ENCODE assay signal across 25 mouse cellular contexts in genomic region chr12:41621341-41621740, GRCm38 (mm10).
DNase-seq lines count a peak whose midpoint lies in the region; ATAC-seq and TF ChIP-seq lines count a peak whose summit lies in the region.
"Had no signal": no experiment of that assay in that cellular context is flagged by ENCODE, and none has a peak within 500 bp of the region (broad histone marks: within the 10 kb centered on the region; RNA-seq: fewer than 3 reads in every experiment).

No protein-coding gene starts in this region.

- no peaks in the 10 kb centered on the region for H3K27me3 ChIP-seq in forebrain, postnatal 0 days (ENCODE audit: insufficient read depth, low read length)
- no peaks in the 10 kb centered on the region for H3K27me3 ChIP-seq in forebrain, embryonic 15.5 days
- H3K27me3 ChIP-seq in hindbrain, embryonic 11.5 days (ENCODE audit: control insufficient read depth, insufficient read depth, low read length): no peaks in the 10 kb centered on the region
- H3K27me3 ChIP-seq in heart, adult 2 months (ENCODE audit: control insufficient read depth, insufficient read depth, low read length): no peaks in the 10 kb centered on the region
- H3K27me3 ChIP-seq: kidney, embryonic 15.5 days; limb, embryonic 12.5 days; liver, embryonic 13.5 days; midbrain, embryonic 15.5 days; neural tube, embryonic 15.5 days; stomach, embryonic 15.5 days had no signal

- H3K9me3 ChIP-seq in forebrain, postnatal 0 days (ENCODE audit: low read length): no peaks in the 10 kb centered on the region
- H3K9me3 ChIP-seq in forebrain, embryonic 15.5 days: no peaks in the 10 kb centered on the region
- no peaks in the 10 kb centered on the region for H3K9me3 ChIP-seq in hindbrain, embryonic 11.5 days (ENCODE audit: control insufficient read depth, low read length)
- H3K9me3 ChIP-seq: forebrain, embryonic 10.5 days; kidney, embryonic 15.5 days; limb, embryonic 12.5 days; liver, embryonic 13.5 days; midbrain, embryonic 15.5 days; neural tube, embryonic 15.5 days; stomach, embryonic 15.5 days had no signal

- TF ChIP-seq EP300 in heart, adult 2 months (IDR thresholded peaks at IDR 0.05; ENCODE audit: insufficient read depth, low read depth, low read length): no peak

- WGBS in forebrain, postnatal 0 days: 73% methylated on average over 6 of the region's 6 CpGs
- 81% methylated on average over 6 of the region's 6 CpGs for WGBS in forebrain, embryonic 15.5 days
- WGBS in hindbrain, embryonic 11.5 days: 85% methylated on average over 6 of the region's 6 CpGs
- 72% methylated on average over 6 of the region's 6 CpGs for WGBS in heart, adult 2 months

- no peak for TF ChIP-seq POLR2A in heart, adult 2 months (IDR thresholded peaks at IDR 0.05; ENCODE audit: insufficient read depth, low read depth, low read length)

- TF ChIP-seq CTCF in forebrain, postnatal 0 days (IDR thresholded peaks at IDR 0.05; ENCODE audit: low read depth): no peak
- TF ChIP-seq CTCF in heart, adult 2 months (IDR thresholded peaks at IDR 0.05): no peak

- intact Hi-C loops in heart, adult 2 months (cut with DNase I): no loop called here

- no peaks in the 10 kb centered on the region for H3K79me2 ChIP-seq in heart, adult 2 months (replicated peaks; ENCODE audit: control insufficient read depth, insufficient read depth, low read length)

- ATAC-seq in forebrain, postnatal 0 days: peak; percentile 42; the same call in 1 of the 2 replicates
- ATAC-seq in forebrain, embryonic 15.5 days (replicated peaks): no peak
- no peak for ATAC-seq in hindbrain, embryonic 11.5 days (ENCODE audit: low FRiP score)
- ATAC-seq: hindbrain, embryonic 16.5 days; intestine, postnatal 0 days; midbrain, embryonic 15.5 days had no signal

- H3K4me2 ChIP-seq in forebrain, postnatal 0 days (ENCODE audit: low read depth): no peak overlapping the region
- no peak overlapping the region for H3K4me2 ChIP-seq in forebrain, embryonic 15.5 days (replicated peaks)
- H3K4me2 ChIP-seq in hindbrain, embryonic 11.5 days (replicated peaks; ENCODE audit: low read depth, low read length): no peak overlapping the region
- H3K4me2 ChIP-seq: kidney, embryonic 15.5 days; limb, embryonic 12.5 days; liver, embryonic 13.5 days; lung, embryonic 14.5 days; midbrain, embryonic 15.5 days; neural tube, embryonic 15.5 days; stomach, embryonic 15.5 days had no signal

- H3K36me3 ChIP-seq in forebrain, postnatal 0 days (ENCODE audit: insufficient read depth): no peaks in the 10 kb centered on the region
- H3K36me3 ChIP-seq in forebrain, embryonic 15.5 days: no peaks in the 10 kb centered on the region
- no peaks in the 10 kb centered on the region for H3K36me3 ChIP-seq in hindbrain, embryonic 11.5 days (ENCODE audit: control insufficient read depth, insufficient read depth, low read length)
- H3K36me3 ChIP-seq in heart, adult 2 months (ENCODE audit: control insufficient read depth, insufficient read depth, low read length): no peaks in the 10 kb centered on the region
- H3K36me3 ChIP-seq: forebrain, embryonic 10.5 days; kidney, embryonic 15.5 days; limb, embryonic 12.5 days; liver, embryonic 13.5 days; midbrain, embryonic 15.5 days; neural tube, embryonic 15.5 days; stomach, embryonic 15.5 days had no signal

- no peak overlapping the region for H3K4me3 ChIP-seq in forebrain, postnatal 0 days (ENCODE audit: low read depth, low read length)
- no peak overlapping the region for H3K4me3 ChIP-seq in forebrain, embryonic 15.5 days
- no peak overlapping the region for H3K4me3 ChIP-seq in hindbrain, embryonic 11.5 days (ENCODE audit: low read depth, low read length)
- no peak overlapping the region for H3K4me3 ChIP-seq in heart, adult 2 months
- H3K4me3 ChIP-seq: forebrain, embryonic 10.5 days; kidney, embryonic 15.5 days; limb, embryonic 12.5 days; liver, embryonic 13.5 days; midbrain, embryonic 15.5 days; neural tube, embryonic 15.5 days; stomach, embryonic 15.5 days had no signal

- H3K27ac ChIP-seq in forebrain, postnatal 0 days (ENCODE audit: low read depth, low read length): no peak overlapping the region
- no peak overlapping the region for H3K27ac ChIP-seq in forebrain, embryonic 15.5 days (replicated peaks)
- H3K27ac ChIP-seq in hindbrain, embryonic 11.5 days (ENCODE audit: low read depth, low read length): no peak overlapping the region
- H3K27ac ChIP-seq in heart, adult 2 months: no peak overlapping the region
- H3K27ac ChIP-seq: forebrain, embryonic 10.5 days; kidney, embryonic 15.5 days; limb, embryonic 12.5 days; liver, embryonic 13.5 days; midbrain, embryonic 15.5 days; neural tube, embryonic 15.5 days; stomach, embryonic 15.5 days had no signal

- no peak overlapping the region for H3K9ac ChIP-seq in forebrain, postnatal 0 days
- H3K9ac ChIP-seq in forebrain, embryonic 15.5 days (replicated peaks): no peak overlapping the region
- H3K9ac ChIP-seq in hindbrain, embryonic 11.5 days (ENCODE audit: low read depth, low read length): no peak overlapping the region
- no peak overlapping the region for H3K9ac ChIP-seq in heart, adult 2 months (ENCODE audit: low read depth, low read length)
- H3K9ac ChIP-seq: kidney, embryonic 15.5 days; limb, embryonic 12.5 days; liver, embryonic 13.5 days; lung, embryonic 14.5 days; midbrain, embryonic 15.5 days; neural tube, embryonic 15.5 days; stomach, embryonic 15.5 days had no signal

- no peaks in the 10 kb centered on the region for H3K4me1 ChIP-seq in forebrain, postnatal 0 days (ENCODE audit: insufficient read depth)
- H3K4me1 ChIP-seq in forebrain, embryonic 15.5 days: no peaks in the 10 kb centered on the region
- no peaks in the 10 kb centered on the region for H3K4me1 ChIP-seq in hindbrain, embryonic 11.5 days (replicated peaks; ENCODE audit: control insufficient read depth, insufficient read depth, low read length)
- H3K4me1 ChIP-seq in heart, adult 2 months (ENCODE audit: control insufficient read depth, insufficient read depth, low read length): no peaks in the 10 kb centered on the region
- H3K4me1 ChIP-seq: forebrain, embryonic 10.5 days; kidney, embryonic 15.5 days; limb, embryonic 12.5 days; liver, embryonic 13.5 days; midbrain, embryonic 15.5 days; neural tube, embryonic 15.5 days; stomach, embryonic 15.5 days had no signal

- peak; percentile 21 for DNase-seq in forebrain, postnatal 0 days
- peak; percentile 62 for DNase-seq in right cerebral cortex, adult 18-20 months
- DNase-seq in right cerebral cortex, postnatal 4 days: no peak
- peak; percentile 52 to 53 for DNase-seq in right cerebral cortex, postnatal 10 days (ENCODE audit: low spot score in 2 of 2)
- no peak for DNase-seq in hindbrain, embryonic 11.5 days (ENCODE audit: low spot score)
- no peak for DNase-seq in thymus, postnatal 14 days
- DNase-seq in heart, adult 2 months: no peak
- DNase-seq: adrenal gland, adult 2 months; cerebellum, adult 8-10 months; heart, postnatal 36 days; kidney, postnatal 4 days; liver, embryonic 13.5 days; lung, embryonic 14.5 days; lung, postnatal 36 days; spleen, adult 18-20 months; thymus, adult 2 months had no signal

Comparison
In these comparisons a context has a peak if more than half of its experiments do, and no peak if none do; other contexts are left out.
1. DNase-seq: peak in forebrain, postnatal 0 days (single experiment), right cerebral cortex, adult 18-20 months (single experiment) and right cerebral cortex, postnatal 10 days (2 of 2); none in right cerebral cortex, postnatal 4 days (single experiment), hindbrain, embryonic 11.5 days (single experiment), thymus, postnatal 14 days (single experiment) and heart, adult 2 months (0 of 2).